Mouse (Mus musculus): ENCODE results near the gene Tagap1. TPM values are rescaled to one million over a fixed set of nuclear protein-coding genes. Genes with fewer than 3 reads are reported as not detected.
"Not testable (repeated sequence)": the region's sequence is repeated elsewhere in the genome, so short reads cannot be mapped to it uniquely, and the experiment has no call there.

Tagap1 gene
- polyA plus RNA-seq (2014; fragmentation: Nextera tagmentation; extraction: Ambion mirVana): 45.9 and 48.1 TPM in 2 replicates

GRCm38 (mm10) chr17:6960776-6961175, at the start of gene Tagap1:
Gene Tagap1, minus strand, starts transcription at chr17:6961156.
- not testable (repeated sequence) for H3K27ac ChIP-seq (replicated peaks; ENCODE audit: low read depth, low read length); H3K4me1 ChIP-seq (ENCODE audit: control insufficient read depth, insufficient read depth, low read length); H3K9me3 ChIP-seq (ENCODE audit: control insufficient read depth, low read length); DNase-seq (ENCODE audit: low spot score); H3K36me3 ChIP-seq (ENCODE audit: control insufficient read depth, insufficient read depth, low read length); H3K27me3 ChIP-seq (replicated peaks; ENCODE audit: control insufficient read depth, insufficient read depth, low read length)
- under 1% methylated on average over 34 of the region's 51 CpGs for WGBS
- Histone ChIP-seq H3K4me3 (ENCODE audit: low read depth, low read length) (peak within 1 kb of the TSS; percentile 45), H3K4me2 (ENCODE audit: low read depth, low read length) (peak within 1 kb of the TSS; percentile 45), H3K9ac (ENCODE audit: low read depth, low read length) (peak within 1 kb of the TSS; percentile 62)
- ATAC-seq (ENCODE audit: low read depth): peak; percentile 24; the same call in 1 of the 2 replicates

- H3K4me3 ChIP-seq (ENCODE audit: low read depth, low read length); H3K9me3 ChIP-seq (ENCODE audit: control insufficient read depth, low read length); ATAC-seq (ENCODE audit: low read depth); H3K36me3 ChIP-seq (ENCODE audit: control insufficient read depth, insufficient read depth, low read length); H3K4me1 ChIP-seq (ENCODE audit: control insufficient read depth, insufficient read depth, low read length); H3K27me3 ChIP-seq (replicated peaks; ENCODE audit: control insufficient read depth, insufficient read depth, low read length); H3K27ac ChIP-seq (replicated peaks; ENCODE audit: low read depth, low read length); H3K9ac ChIP-seq (ENCODE audit: low read depth, low read length); H3K4me2 ChIP-seq (ENCODE audit: low read depth, low read length): not testable (repeated sequence)
- WGBS: 47% methylated on average over 5 of the region's 9 CpGs
- peak; percentile 4 for DNase-seq (ENCODE audit: low spot score)
These were observed 48.9 kb upstream of the Tagap1 start for GRCm38 (mm10) chr17:7009901-7010300.

GRCm38 (mm10) chr17:7009440-7009839, 48.5 kb upstream of the Tagap1 start:
- DNase-seq (ENCODE audit: low spot score); H3K4me3 ChIP-seq (ENCODE audit: low read depth, low read length); H3K9ac ChIP-seq (ENCODE audit: low read depth, low read length); ATAC-seq (ENCODE audit: low read depth); H3K4me2 ChIP-seq (ENCODE audit: low read depth, low read length); H3K27ac ChIP-seq (replicated peaks; ENCODE audit: low read depth, low read length); H3K4me1 ChIP-seq (ENCODE audit: control insufficient read depth, insufficient read depth, low read length); H3K36me3 ChIP-seq (ENCODE audit: control insufficient read depth, insufficient read depth, low read length); H3K9me3 ChIP-seq (ENCODE audit: control insufficient read depth, low read length); H3K27me3 ChIP-seq (replicated peaks; ENCODE audit: control insufficient read depth, insufficient read depth, low read length): not testable (repeated sequence)
- WGBS: no CpG with 5 or more reads among the region's 7 CpGs

GRCm38 (mm10) chr17:7008885-7009284, 47.9 kb upstream of the Tagap1 start:
- not testable (repeated sequence) for DNase-seq (ENCODE audit: low spot score); H3K36me3 ChIP-seq (ENCODE audit: control insufficient read depth, insufficient read depth, low read length); H3K27me3 ChIP-seq (replicated peaks; ENCODE audit: control insufficient read depth, insufficient read depth, low read length); H3K27ac ChIP-seq (replicated peaks; ENCODE audit: low read depth, low read length); H3K4me3 ChIP-seq (ENCODE audit: low read depth, low read length); H3K9ac ChIP-seq (ENCODE audit: low read depth, low read length); ATAC-seq (ENCODE audit: low read depth); H3K4me2 ChIP-seq (ENCODE audit: low read depth, low read length); H3K9me3 ChIP-seq (ENCODE audit: control insufficient read depth, low read length); H3K4me1 ChIP-seq (ENCODE audit: control insufficient read depth, insufficient read depth, low read length)

GRCm38 (mm10) chr17:7005646-7006045, 44.7 kb upstream of the Tagap1 start:
- 45% methylated on average over 2 of the region's 4 CpGs for WGBS
- H3K9ac ChIP-seq (ENCODE audit: low read depth, low read length); DNase-seq (ENCODE audit: low spot score); H3K36me3 ChIP-seq (ENCODE audit: control insufficient read depth, insufficient read depth, low read length); ATAC-seq (ENCODE audit: low read depth); H3K4me3 ChIP-seq (ENCODE audit: low read depth, low read length); H3K9me3 ChIP-seq (ENCODE audit: control insufficient read depth, low read length); H3K4me2 ChIP-seq (ENCODE audit: low read depth, low read length); H3K27ac ChIP-seq (replicated peaks; ENCODE audit: low read depth, low read length); H3K4me1 ChIP-seq (ENCODE audit: control insufficient read depth, insufficient read depth, low read length); H3K27me3 ChIP-seq (replicated peaks; ENCODE audit: control insufficient read depth, insufficient read depth, low read length): not testable (repeated sequence)

- not testable (repeated sequence) for H3K27me3 ChIP-seq (replicated peaks; ENCODE audit: control insufficient read depth, insufficient read depth, low read length); H3K4me1 ChIP-seq (ENCODE audit: control insufficient read depth, insufficient read depth, low read length); H3K9ac ChIP-seq (ENCODE audit: low read depth, low read length); H3K4me3 ChIP-seq (ENCODE audit: low read depth, low read length); H3K9me3 ChIP-seq (ENCODE audit: control insufficient read depth, low read length); H3K27ac ChIP-seq (replicated peaks; ENCODE audit: low read depth, low read length); ATAC-seq (ENCODE audit: low read depth); H3K36me3 ChIP-seq (ENCODE audit: control insufficient read depth, insufficient read depth, low read length); DNase-seq (ENCODE audit: low spot score); H3K4me2 ChIP-seq (ENCODE audit: low read depth, low read length)
- WGBS: no CpG with 5 or more reads among the region's 3 CpGs
These were observed 42.4 kb upstream of the Tagap1 start for GRCm38 (mm10) chr17:7003392-7003791.

GRCm38 (mm10) chr17:7001790-7002585, 41.0 kb upstream of the Tagap1 start:
- not testable (repeated sequence) for H3K9me3 ChIP-seq (ENCODE audit: control insufficient read depth, low read length); H3K27ac ChIP-seq (replicated peaks; ENCODE audit: low read depth, low read length); ATAC-seq (ENCODE audit: low read depth); H3K36me3 ChIP-seq (ENCODE audit: control insufficient read depth, insufficient read depth, low read length); H3K4me2 ChIP-seq (ENCODE audit: low read depth, low read length); H3K4me3 ChIP-seq (ENCODE audit: low read depth, low read length); H3K27me3 ChIP-seq (replicated peaks; ENCODE audit: control insufficient read depth, insufficient read depth, low read length); H3K4me1 ChIP-seq (ENCODE audit: control insufficient read depth, insufficient read depth, low read length); H3K9ac ChIP-seq (ENCODE audit: low read depth, low read length); DNase-seq (ENCODE audit: low spot score)
- 82% methylated on average over 7 of the region's 12 CpGs for WGBS

- not testable (repeated sequence) for ATAC-seq (ENCODE audit: low read depth)
These were observed 37.0 kb upstream of the Tagap1 start for GRCm38 (mm10) chr17:6997778-6998490.

More at GRCm38 (mm10) chr17:6997778-6998490, 37.0 kb upstream of the Tagap1 start:
- not testable (repeated sequence) for H3K4me1 ChIP-seq (ENCODE audit: control insufficient read depth, insufficient read depth, low read length); H3K9me3 ChIP-seq (ENCODE audit: control insufficient read depth, low read length); H3K4me2 ChIP-seq (ENCODE audit: low read depth, low read length); H3K4me3 ChIP-seq (ENCODE audit: low read depth, low read length); H3K9ac ChIP-seq (ENCODE audit: low read depth, low read length); H3K27ac ChIP-seq (replicated peaks; ENCODE audit: low read depth, low read length); DNase-seq (ENCODE audit: low spot score); H3K36me3 ChIP-seq (ENCODE audit: control insufficient read depth, insufficient read depth, low read length); H3K27me3 ChIP-seq (replicated peaks; ENCODE audit: control insufficient read depth, insufficient read depth, low read length)
- WGBS: no CpG with 5 or more reads among the region's 7 CpGs

Data from embryonic facial prominence, embryonic 14.5 days (tissue).